Mouse (Mus musculus) C2C12 (cell line): Measurements from ENCODE around the gene Nfib. TPM values are rescaled to one million over a fixed set of nuclear protein-coding genes. Genes with fewer than 3 reads are reported as not detected.
A peak's percentile ranks its signal among the peaks of the same experiment; 100 is the strongest.

Source experiments
- H3K27me3 ChIP-seq: one replicate; pipeline ENCODE4 v1.6.1; 2011; ENCODE audit not compliant: control insufficient read depth, insufficient read depth, insufficient read length
- H3K36me3 ChIP-seq: one replicate; pipeline ENCODE4 v1.6.1; 2011; ENCODE audit not compliant: control insufficient read depth, insufficient read depth
- H3K4me3 ChIP-seq: one replicate; pipeline ENCODE4 v1.5.1; 2011; ENCODE audit warnings: mild to moderate bottlenecking, control low read depth; ENCODE audit not compliant: poor library complexity, insufficient read depth, severe bottlenecking
- H3K79me2 ChIP-seq: one replicate; pipeline ENCODE4 v1.6.1; 2011; ENCODE audit not compliant: control insufficient read depth, insufficient read depth
- H3K79me3 ChIP-seq: one replicate; pipeline ENCODE4 v1.6.1; 2011; ENCODE audit warnings: low read depth, control low read depth
- H3ac ChIP-seq: one replicate; pipeline ENCODE3; 2011; ENCODE audit warnings: low read depth; ENCODE audit not compliant: control insufficient read depth, insufficient read length
- CEBPB ChIP-seq: IDR thresholded peaks from one replicate; pipeline ENCODE4 v1.6.1; 2011; ENCODE audit warnings: low read depth, mild to moderate bottlenecking, control low read depth, moderate library complexity
- CTCF ChIP-seq: IDR thresholded peaks from one replicate; pipeline ENCODE4 v1.5.1; 2011; ENCODE audit not compliant: control insufficient read depth, insufficient read depth, insufficient read length
- FOSL1 ChIP-seq: IDR thresholded peaks from one replicate; pipeline ENCODE4 v1.8.0; 2011; ENCODE audit warnings: mild to moderate bottlenecking, low read length; ENCODE audit not compliant: poor library complexity, insufficient read depth, severe bottlenecking
- MAX ChIP-seq: IDR thresholded peaks from one replicate; pipeline ENCODE4 v1.6.1; 2011; ENCODE audit warnings: mild to moderate bottlenecking, control low read depth
- MYOD1 ChIP-seq: IDR thresholded peaks from one replicate; pipeline ENCODE4 v1.6.1; 2011; ENCODE audit warnings: low read depth; ENCODE audit not compliant: control insufficient read depth, insufficient read length
- MYOG ChIP-seq: IDR thresholded peaks from one replicate; pipeline ENCODE4 v1.6.1; 2011; ENCODE audit not compliant: control insufficient read depth, insufficient read length; ENCODE audit errors: extremely low read depth
- USF1 ChIP-seq: IDR thresholded peaks from one replicate; pipeline ENCODE4 v1.6.1; 2011; ENCODE audit warnings: low read depth, mild to moderate bottlenecking, control low read depth, moderate library complexity
- polyA plus RNA-seq: library from polyadenylated mRNA; unstranded; fragments of >200 nt; fragmentation: generic; extraction: Trizol; gene quantifications from one replicate; pipeline ENCODE4 v1.2.1, GENCODE M21; 2012; ENCODE audit warnings: missing spikeins

Gene Nfib
- polyA plus RNA-seq, 1 experiment, result 5.1 TPM

DNA sequence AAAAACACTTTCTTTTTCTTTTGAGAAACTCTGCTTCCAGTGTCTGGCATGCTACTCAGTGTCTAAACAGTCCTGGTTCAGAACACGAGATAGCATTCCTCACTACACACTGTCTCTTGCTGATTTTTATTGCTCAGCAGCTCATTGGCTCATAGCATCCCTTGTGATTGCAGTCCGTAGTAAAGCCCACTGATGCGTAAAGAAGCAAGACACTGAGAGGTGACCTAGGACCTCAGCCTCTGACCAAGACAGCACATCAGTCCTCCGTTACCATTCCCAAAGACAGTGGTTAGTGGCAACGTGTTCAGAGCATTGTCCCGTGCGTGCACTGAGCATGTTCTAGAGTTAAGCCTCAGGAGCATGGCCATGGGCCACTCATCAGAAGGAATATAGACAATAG lies 44.3 kb downstream of the Nfib start:
- H3ac ChIP-seq, result no peak overlapping the region
- no peak for TF ChIP-seq USF1
- no peak for TF ChIP-seq MYOD1
- TF ChIP-seq MYOG, result no peak
- TF ChIP-seq FOSL1, result no peak
- no peak for TF ChIP-seq CTCF
- H3K79me2 ChIP-seq, result no peaks in the 10 kb centered on the region
- no peaks in the 10 kb centered on the region for H3K27me3 ChIP-seq
- H3K79me3 ChIP-seq, result no peaks in the 10 kb centered on the region
- no peak overlapping the region for H3K4me3 ChIP-seq
- H3K36me3 ChIP-seq, result no peaks in the 10 kb centered on the region

DNA sequence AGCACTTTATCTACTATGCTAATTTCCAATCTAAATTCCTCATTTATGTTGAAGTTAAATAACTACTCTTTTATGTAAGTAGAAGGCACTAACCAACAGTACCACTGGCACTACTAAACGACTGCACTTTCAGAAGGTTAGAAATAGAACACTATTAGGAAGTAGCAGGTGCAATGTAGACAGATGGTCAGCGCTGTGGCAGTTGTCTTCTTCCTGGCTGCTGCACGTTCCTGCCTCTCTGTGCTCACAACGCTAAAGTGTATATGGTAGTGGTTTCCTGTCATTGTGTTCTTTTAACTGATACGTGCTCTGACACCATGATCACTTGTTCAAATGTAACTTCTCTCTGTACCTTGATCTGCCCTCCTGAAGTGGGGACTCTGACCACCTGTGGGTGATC lies 59.9 kb downstream of the Nfib start:
- Histone ChIP-seq H3K27me3 (no peaks in the 10 kb centered on the region), H3K79me3 (no peaks in the 10 kb centered on the region), H3K4me3 (no peak overlapping the region), H3K79me2 (no peaks in the 10 kb centered on the region), H3K36me3 (no peaks in the 10 kb centered on the region), H3ac (no peak overlapping the region)
- TF ChIP-seq MYOD1 (no peak), FOSL1 (no peak), CTCF (no peak), MAX (no peak), MYOG (no peak), USF1 (no peak), CEBPB (no peak)

DNA sequence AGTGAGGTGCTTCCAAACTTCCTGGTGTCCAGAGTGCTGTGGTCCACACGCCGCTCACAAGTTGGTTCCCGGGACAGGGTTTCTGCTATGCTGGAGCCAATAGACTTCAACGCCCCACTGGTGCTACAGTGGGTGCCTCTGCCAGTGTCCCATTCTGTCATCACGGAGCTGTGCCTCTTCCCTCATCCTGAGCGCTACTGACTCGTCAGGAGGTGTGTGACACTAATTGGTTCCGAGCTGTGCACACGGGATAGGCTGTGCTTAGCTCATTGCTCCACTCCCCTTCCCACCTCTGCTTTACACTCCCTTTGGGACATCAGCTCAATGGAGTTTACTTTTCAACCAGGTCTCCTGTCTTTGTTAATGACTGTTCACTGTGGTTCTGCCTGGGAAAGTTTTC lies 60.8 kb downstream of the Nfib start:
- H3K79me3 ChIP-seq, result no peaks in the 10 kb centered on the region
- no peak overlapping the region for H3K4me3 ChIP-seq
- H3K79me2 ChIP-seq, result no peaks in the 10 kb centered on the region
- no peaks in the 10 kb centered on the region for H3K36me3 ChIP-seq
- TF ChIP-seq CEBPB (no peak), CTCF (no peak), MAX (no peak), MYOG (no peak), MYOD1 (no peak), FOSL1 (no peak), USF1 (no peak)
- no peaks in the 10 kb centered on the region for H3K27me3 ChIP-seq
- no peak overlapping the region for H3ac ChIP-seq

DNA sequence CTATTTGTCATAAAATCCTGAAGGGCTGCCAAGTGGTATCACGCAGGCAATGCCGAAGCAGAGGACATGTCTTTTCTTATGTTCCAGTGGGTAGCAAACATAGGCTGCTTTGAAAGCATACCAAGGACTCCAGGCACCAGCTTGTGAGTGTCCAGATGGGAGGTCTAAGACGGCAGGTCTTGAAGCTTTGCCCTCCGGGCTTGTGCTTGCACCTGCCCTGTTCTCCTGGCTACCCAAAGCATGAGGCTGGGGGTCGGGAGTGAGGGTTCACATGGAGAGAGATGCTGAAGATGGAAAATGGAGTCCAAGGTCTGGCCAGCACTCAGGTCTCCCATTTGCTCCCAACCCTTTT lies 61.8 kb downstream of the Nfib start:
- no peak overlapping the region for H3K4me3 ChIP-seq
- no peak overlapping the region for H3ac ChIP-seq
- H3K36me3 ChIP-seq, result no peaks in the 10 kb centered on the region
- no peaks in the 10 kb centered on the region for H3K27me3 ChIP-seq
- TF ChIP-seq MYOD1, result no peak
- TF ChIP-seq CEBPB, result no peak
- TF ChIP-seq FOSL1, result no peak
- no peak for TF ChIP-seq MYOG
- TF ChIP-seq USF1, result no peak
- H3K79me2 ChIP-seq, result no peaks in the 10 kb centered on the region
- no peaks in the 10 kb centered on the region for H3K79me3 ChIP-seq

DNA sequence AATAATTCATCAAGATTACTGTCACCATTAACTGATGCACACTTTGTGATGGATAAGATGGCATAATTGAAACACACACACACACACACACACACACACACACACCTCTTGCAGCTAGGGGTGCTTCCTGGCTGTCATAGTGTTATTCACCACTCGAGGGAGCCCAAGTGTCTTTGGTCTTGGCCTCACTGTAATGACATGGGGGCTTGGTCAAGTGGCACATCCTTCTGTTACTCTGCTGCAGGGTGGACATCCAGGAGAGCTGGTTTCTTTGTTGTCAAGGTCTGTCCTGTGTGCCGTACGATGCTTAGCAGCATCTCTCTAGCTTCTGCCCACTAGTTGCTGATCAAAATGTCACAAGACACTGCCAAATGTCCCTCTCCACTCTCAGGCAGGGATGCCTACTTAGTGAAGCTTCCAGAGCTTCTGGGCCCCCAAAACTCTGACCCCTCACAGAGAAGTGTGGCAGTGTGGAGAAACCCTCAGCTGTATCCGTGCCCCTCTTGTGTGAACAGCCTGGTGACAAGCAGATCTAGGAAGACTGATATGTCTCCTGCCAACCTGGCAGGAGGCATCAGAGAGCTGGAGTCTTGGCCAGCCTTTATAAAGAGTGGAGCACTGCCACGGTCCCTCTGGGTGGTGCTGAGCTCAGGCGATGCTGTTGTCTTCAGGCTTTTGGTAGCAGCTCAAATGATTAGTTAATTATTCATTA lies 62.4 kb downstream of the Nfib start:
- Histone ChIP-seq H3K4me3 (no peak overlapping the region), H3K36me3 (no peaks in the 10 kb centered on the region), H3K79me2 (no peaks in the 10 kb centered on the region), H3ac (no peak overlapping the region), H3K27me3 (no peaks in the 10 kb centered on the region), H3K79me3 (no peaks in the 10 kb centered on the region)
- no peak for TF ChIP-seq CEBPB
- peak; percentile 56 for TF ChIP-seq CTCF

GRCm38 (mm10) chr4:82641066-82641680 lies 64.4 kb downstream of the Nfib start:
- no peaks in the 10 kb centered on the region for H3K79me2 ChIP-seq
- H3ac ChIP-seq, result no peak overlapping the region
- H3K27me3 ChIP-seq, result no peaks in the 10 kb centered on the region
- no peaks in the 10 kb centered on the region for H3K79me3 ChIP-seq
- H3K4me3 ChIP-seq, result no peak overlapping the region
- TF ChIP-seq MAX, result no peak
- peak; percentile 42 for TF ChIP-seq MYOD1
- H3K36me3 ChIP-seq, result no peaks in the 10 kb centered on the region
